Mouse (Mus musculus) thymus, adult 2 months (tissue): ENCODE measurements around the gene Exoc6b. TPM values are rescaled to one million over a fixed set of nuclear protein-coding genes. Genes with fewer than 3 reads are reported as not detected.
A peak's percentile ranks its signal among the peaks of the same experiment; 100 is the strongest.

Experiments used
- DNase-seq: peaks from one replicate; pipeline ENCODE4 v3.0.0; 2021
- H3K27ac ChIP-seq: fragments of 200-500 bp; 2 replicates; pipeline ENCODE4 v1.5.1; 2012; ENCODE audit warnings: low read length, control low read depth; ENCODE audit not compliant: control insufficient read depth, insufficient read depth
- H3K27me3 ChIP-seq: fragments of 200-500 bp; 2 replicates; pipeline ENCODE4 v1.6.1; 2012; ENCODE audit warnings: mild to moderate bottlenecking, low read length, moderate library complexity, mixed read lengths; ENCODE audit not compliant: control insufficient read depth, insufficient read depth
- H3K36me3 ChIP-seq: fragments of 200-500 bp; 2 replicates; pipeline ENCODE4 v1.6.1; 2012; ENCODE audit warnings: mild to moderate bottlenecking, low read length, moderate library complexity; ENCODE audit not compliant: control insufficient read depth, insufficient read depth
- H3K4me1 ChIP-seq: fragments of 200-500 bp; replicated peaks from 2 replicates; pipeline ENCODE4 v1.6.1; 2012; ENCODE audit warnings: low read length; ENCODE audit not compliant: control insufficient read depth, insufficient read depth
- H3K4me3 ChIP-seq: fragments of 200-500 bp; 2 replicates; pipeline ENCODE4 v1.5.1; 2012; ENCODE audit warnings: mild to moderate bottlenecking, low read length, control low read depth, moderate library complexity; ENCODE audit not compliant: control insufficient read depth, insufficient read depth
- CTCF ChIP-seq: fragments of 200-500 bp; IDR thresholded peaks from 2 replicates; pipeline ENCODE4 v1.5.1; 2012; ENCODE audit warnings: mild to moderate bottlenecking, control low read depth, low read length, moderate library complexity, borderline replicate concordance; ENCODE audit not compliant: control insufficient read depth, poor library complexity, insufficient read depth; ENCODE audit errors: extremely low read depth
- POLR2A ChIP-seq: fragments of 200-500 bp; IDR thresholded peaks from 2 replicates; pipeline ENCODE4 v1.6.1; 2012; ENCODE audit warnings: mild to moderate bottlenecking, low read length, control low read depth, moderate library complexity; ENCODE audit not compliant: control insufficient read depth, poor library complexity, insufficient read depth; ENCODE audit errors: extremely low read depth
- WGBS: fragments of 180-500 bp; shearing (Covaris S2); methylation state at CpG from one replicate; pipeline ENCODE4 v1.1.7; 2018; 5-methylcytosine and 5-hydroxymethylcytosine counted together
- polyA plus RNA-seq: library from polyadenylated mRNA; depleted of rRNA; stranded (reverse); fragments of >200 nt; gene quantifications from 2 replicates; pipeline ENCODE4 v1.2.3, GENCODE M21; 2012; rRNA removed

The Exoc6b gene
- polyA plus RNA-seq, 1 experiment: 8.2 TPM

DNA sequence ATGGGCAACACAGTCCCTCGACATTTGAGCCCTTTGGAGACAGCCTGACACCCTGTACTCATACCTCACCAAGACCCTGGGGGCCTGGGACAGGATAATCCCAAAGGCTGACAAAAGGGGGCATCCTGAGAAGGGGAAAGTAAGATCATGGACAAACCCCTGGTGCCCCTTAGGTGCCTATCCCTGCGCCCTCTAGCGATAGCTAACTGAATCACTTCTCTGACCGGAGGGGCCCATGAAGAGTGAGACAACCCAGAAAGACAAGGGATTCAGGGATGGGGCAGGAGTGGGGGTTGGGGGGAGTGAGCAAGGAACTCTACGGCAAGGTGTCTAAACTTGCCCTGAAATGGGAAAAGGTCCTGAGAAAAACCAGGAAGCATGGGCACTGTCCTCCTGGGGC, 490.4 kb downstream of the Exoc6b start:
- Histone ChIP-seq H3K36me3 (no peaks in the 10 kb centered on the region), H3K27me3 (peaks cover 1% of the 10 kb centered on the region), H3K4me1 (peaks cover 13% of the 10 kb centered on the region), H3K4me3 (no peak overlapping the region), H3K27ac (no peak overlapping the region)
- WGBS: 21% methylated on average over 5 of the region's 5 CpGs
- DNase-seq: peak; percentile 36
- TF ChIP-seq POLR2A (no peak), CTCF (peak; percentile 54; the same call in 1 of the 2 replicates)

DNA sequence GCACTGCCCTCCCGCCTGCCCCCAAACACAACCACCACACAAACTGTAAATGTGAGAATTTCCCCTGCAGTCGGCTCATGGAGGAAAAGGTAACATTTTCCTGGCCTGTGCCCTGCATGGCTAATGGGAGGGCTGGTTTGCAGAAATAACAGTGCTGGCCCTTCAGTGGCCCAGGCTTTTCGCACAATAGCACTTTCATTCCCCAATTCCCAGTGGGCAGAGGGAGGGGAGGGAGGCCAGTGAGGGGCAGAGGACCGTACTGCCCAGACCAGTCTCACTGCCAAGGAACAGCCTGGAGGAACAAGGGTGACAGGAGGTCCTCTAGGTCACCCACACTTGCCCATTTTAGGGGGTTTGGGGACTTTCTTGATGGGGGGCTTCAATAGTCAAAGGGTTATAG, 491.4 kb downstream of the Exoc6b start:
- no peak for TF ChIP-seq CTCF
- TF ChIP-seq POLR2A: no peak
- DNase-seq: no peak
- Histone ChIP-seq H3K27ac (no peak overlapping the region), H3K36me3 (no peaks in the 10 kb centered on the region), H3K4me3 (no peak overlapping the region), H3K27me3 (no peaks in the 10 kb centered on the region; the same call in 1 of the 2 replicates), H3K4me1 (0 out of 2 replicates have a peak, but pooled peaks cover 3% of the 10 kb centered on the region)
- 67% methylated on average over 4 of the region's 4 CpGs for WGBS

- H3K4me1 ChIP-seq: no peaks in the 10 kb centered on the region
- DNase-seq: no peak
- TF ChIP-seq POLR2A: no peak
- no peak for TF ChIP-seq CTCF
- H3K4me3 ChIP-seq: no peak overlapping the region
- H3K36me3 ChIP-seq: no peaks in the 10 kb centered on the region
- H3K27ac ChIP-seq: no peak overlapping the region
- H3K27me3 ChIP-seq: no peaks in the 10 kb centered on the region
- WGBS: 87% methylated on average over 25 of the region's 25 CpGs
These were observed 495.2 kb downstream of the Exoc6b start for GRCm38 (mm10) chr6:84573905-84574660.

DNA sequence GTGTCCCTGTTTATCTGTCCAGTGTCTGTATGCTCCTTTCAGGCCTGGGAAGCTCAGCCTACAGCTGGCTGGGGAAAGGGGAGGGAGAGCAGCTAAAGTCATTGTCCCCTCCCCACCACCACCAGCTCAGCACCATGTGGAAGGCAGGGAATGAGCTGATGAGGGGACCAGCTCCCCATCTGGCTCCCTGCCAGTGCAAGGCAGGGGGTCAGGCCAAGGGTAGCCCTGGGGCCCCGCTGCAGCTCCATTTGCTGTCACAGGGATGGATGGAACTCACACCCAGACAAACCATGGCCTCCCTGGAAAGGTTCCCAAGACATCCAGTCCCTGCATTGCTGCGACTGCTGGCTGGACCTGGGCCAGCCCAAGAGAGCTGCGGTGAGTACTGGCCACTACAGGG, 499.3 kb downstream of the Exoc6b start:
- Histone ChIP-seq H3K4me3 (no peak overlapping the region), H3K4me1 (no peaks in the 10 kb centered on the region), H3K27ac (no peak overlapping the region), H3K27me3 (no peaks in the 10 kb centered on the region), H3K36me3 (no peaks in the 10 kb centered on the region)
- 88% methylated on average over 3 of the region's 3 CpGs for whole genome bisulfite sequencing
- DNase-seq: no peak
- no peak for TF ChIP-seq POLR2A
- TF ChIP-seq CTCF: no peak

DNA sequence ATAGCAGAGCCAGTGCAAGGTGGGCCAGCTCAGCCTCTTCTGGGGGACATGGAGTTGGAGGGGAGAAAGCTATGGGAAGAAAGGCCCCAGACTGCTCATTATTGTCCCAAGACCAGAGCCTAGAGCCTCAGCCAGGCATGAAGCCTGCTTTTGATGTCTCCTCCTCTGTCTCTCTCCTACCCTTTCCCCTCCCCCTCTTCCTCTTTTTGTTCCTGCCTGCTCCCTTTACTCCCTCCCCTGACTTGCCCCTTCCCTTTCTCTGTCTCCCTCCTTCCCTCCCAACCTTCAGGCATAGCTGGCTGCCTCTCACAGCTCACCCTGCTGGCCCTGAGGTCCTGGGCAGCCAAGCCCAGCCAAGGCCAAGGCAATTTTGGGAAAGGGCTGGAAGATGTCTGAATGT, 499.7 kb downstream of the Exoc6b start:
- no peak for TF ChIP-seq CTCF
- TF ChIP-seq POLR2A: no peak
- DNase-seq: no peak
- H3K27me3 ChIP-seq: no peaks in the 10 kb centered on the region
- H3K4me1 ChIP-seq: no peaks in the 10 kb centered on the region
- H3K4me3 ChIP-seq: no peak overlapping the region
- no peaks in the 10 kb centered on the region for H3K36me3 ChIP-seq
- no peak overlapping the region for H3K27ac ChIP-seq

DNA sequence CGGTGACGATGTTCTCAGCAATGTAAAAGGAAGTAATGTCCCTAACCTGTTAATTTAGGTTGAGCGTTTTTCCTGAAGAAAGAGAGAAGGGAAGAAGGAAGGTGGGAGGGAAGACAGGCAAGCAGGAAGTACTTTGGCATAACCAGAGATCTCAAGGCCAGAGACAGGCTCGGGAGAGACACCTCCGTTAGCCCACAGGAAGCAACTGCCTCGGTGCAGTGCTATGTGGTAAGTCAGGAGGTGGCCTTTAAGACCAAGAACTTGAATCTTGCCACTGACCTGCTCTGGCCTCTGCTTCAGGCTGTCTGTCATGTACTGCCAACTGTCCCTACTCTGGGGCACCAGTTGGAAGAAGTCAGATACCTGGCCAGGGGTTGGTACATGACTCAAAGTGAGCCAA, 500.4 kb downstream of the Exoc6b start:
- WGBS: 14% methylated on average over 6 of the region's 6 CpGs
- no peak for DNase-seq
- no peak overlapping the region for H3K4me3 ChIP-seq
- no peaks in the 10 kb centered on the region for H3K36me3 ChIP-seq
- no peaks in the 10 kb centered on the region for H3K4me1 ChIP-seq
- no peaks in the 10 kb centered on the region for H3K27me3 ChIP-seq
- no peak for TF ChIP-seq CTCF
- no peak for TF ChIP-seq POLR2A
- H3K27ac ChIP-seq: no peak overlapping the region

Other genes with a start within 250 kb of the Exoc6b start
- gene Spr, start 68.3 kb upstream of the Exoc6b start, polyA plus RNA-seq: 20.4 and 21.0 TPM in 2 replicates
- gene Emx1, start 117.9 kb upstream of the Exoc6b start, polyA plus RNA-seq: 0.23 and 0.40 TPM in 2 replicates